Mouse (Mus musculus): ENCODE results near the gene Becn1. TPM values are rescaled to one million over a fixed set of nuclear protein-coding genes. Genes with fewer than 3 reads are reported as not detected.

Becn1 gene
- polyA plus RNA-seq, 1 experiment from 2014 or later, result 140 TPM

GRCm38 (mm10) chr11:101259948-101260825, 41.9 kb downstream of the Becn1 start, which contains the start of gene Wnk4:
Gene Wnk4 (plus strand): TSS chr11:101260567.
- Histone ChIP-seq H3K4me1 (ENCODE audit: control insufficient read depth, insufficient read depth, low read length) (peaks cover 48% of the 10 kb centered on the region), H3K4me3 (ENCODE audit: low read depth, low read length) (peak within 1 kb of the TSS; percentile 58), H3K9me3 (ENCODE audit: control insufficient read depth, low read depth, low read length) (no peaks in the 10 kb centered on the region), H3K36me3 (ENCODE audit: control insufficient read depth, insufficient read depth, low read length) (peaks cover 8% of the 10 kb centered on the region; the same call in 1 of the 2 replicates), H3K27me3 (ENCODE audit: control insufficient read depth, insufficient read depth, low read length) (peaks cover 5% of the 10 kb centered on the region; the same call in 1 of the 2 replicates), H3K4me2 (replicated peaks; ENCODE audit: low read depth, low read length) (peak within 1 kb of the TSS; percentile 98), H3K9ac (replicated peaks; ENCODE audit: low read depth, low read length) (peak within 1 kb of the TSS; percentile 73), H3K27ac (ENCODE audit: low read length) (peak within 1 kb of the TSS; percentile 86)
- 1% methylated on average over 42 of the region's 43 CpGs for WGBS
- peak; percentile 84 for ATAC-seq (ENCODE audit: insufficient number of reproducible peaks, insufficient read depth, low FRiP score, low read depth)

- H3K4me3 ChIP-seq (ENCODE audit: low read depth, low read length), result peak overlapping the region; percentile 58
- peaks cover 46% of the 10 kb centered on the region for H3K4me1 ChIP-seq (ENCODE audit: control insufficient read depth, insufficient read depth, low read length)
- H3K27ac ChIP-seq (ENCODE audit: low read length), result peak overlapping the region; percentile 86
- peaks cover 5% of the 10 kb centered on the region; the same call in 1 of the 2 replicates for H3K27me3 ChIP-seq (ENCODE audit: control insufficient read depth, insufficient read depth, low read length)
- 21% methylated on average over 6 of the region's 6 CpGs for WGBS
- ATAC-seq (ENCODE audit: insufficient number of reproducible peaks, insufficient read depth, low FRiP score, low read depth), result peak; percentile 50
- peaks cover 8% of the 10 kb centered on the region; the same call in 1 of the 2 replicates for H3K36me3 ChIP-seq (ENCODE audit: control insufficient read depth, insufficient read depth, low read length)
- no peak overlapping the region; the same call in 1 of the 2 replicates for H3K9ac ChIP-seq (replicated peaks; ENCODE audit: low read depth, low read length)
- H3K4me2 ChIP-seq (replicated peaks; ENCODE audit: low read depth, low read length), result peak overlapping the region; percentile 98
- no peaks in the 10 kb centered on the region for H3K9me3 ChIP-seq (ENCODE audit: control insufficient read depth, low read depth, low read length)
Measured at GRCm38 (mm10) chr11:101259261-101259712, 42.8 kb downstream of the Becn1 start.

- Histone ChIP-seq H3K4me1 (ENCODE audit: control insufficient read depth, insufficient read depth, low read length) (peaks cover 35% of the 10 kb centered on the region), H3K27me3 (ENCODE audit: control insufficient read depth, insufficient read depth, low read length) (no peaks in the 10 kb centered on the region)
Measured at GRCm38 (mm10) chr11:101255826-101256775, 46.0 kb downstream of the Becn1 start.

GRCm38 (mm10) chr11:101253613-101254389, 48.3 kb downstream of the Becn1 start, which contains the start of gene Vps25:
Gene Vps25 (plus strand): TSS chr11:101253707.
- WGBS, result 1% methylated on average over 40 of the region's 40 CpGs
- no peaks in the 10 kb centered on the region for H3K9me3 ChIP-seq (ENCODE audit: control insufficient read depth, low read depth, low read length)
- peak within 1 kb of the TSS; percentile 94 for H3K27ac ChIP-seq (ENCODE audit: low read length)
- H3K4me3 ChIP-seq (ENCODE audit: low read depth, low read length), result peak within 1 kb of the TSS; percentile 82
- peaks cover 23% of the 10 kb centered on the region for H3K4me1 ChIP-seq (ENCODE audit: control insufficient read depth, insufficient read depth, low read length)
- H3K4me2 ChIP-seq (replicated peaks; ENCODE audit: low read depth, low read length), result peak within 1 kb of the TSS; percentile 96
- H3K36me3 ChIP-seq (ENCODE audit: control insufficient read depth, insufficient read depth, low read length), result peaks cover 8% of the 10 kb centered on the region; the same call in 1 of the 2 replicates
- H3K27me3 ChIP-seq (ENCODE audit: control insufficient read depth, insufficient read depth, low read length), result no peaks in the 10 kb centered on the region
- peak; percentile 80; the same call in 1 of the 2 replicates for ATAC-seq (ENCODE audit: insufficient number of reproducible peaks, insufficient read depth, low FRiP score, low read depth)
- peak within 1 kb of the TSS; percentile 91 for H3K9ac ChIP-seq (replicated peaks; ENCODE audit: low read depth, low read length)

More at GRCm38 (mm10) chr11:101255826-101256775, 46.0 kb downstream of the Becn1 start:
- no peak for ATAC-seq (ENCODE audit: insufficient number of reproducible peaks, insufficient read depth, low FRiP score, low read depth)
- Histone ChIP-seq H3K9me3 (ENCODE audit: control insufficient read depth, low read depth, low read length) (no peaks in the 10 kb centered on the region), H3K9ac (replicated peaks; ENCODE audit: low read depth, low read length) (no peak overlapping the region), H3K27ac (ENCODE audit: low read length) (no peak overlapping the region), H3K4me2 (replicated peaks; ENCODE audit: low read depth, low read length) (no peak overlapping the region), H3K4me3 (ENCODE audit: low read depth, low read length) (no peak overlapping the region), H3K36me3 (ENCODE audit: control insufficient read depth, insufficient read depth, low read length) (peaks cover 8% of the 10 kb centered on the region; the same call in 1 of the 2 replicates)
- WGBS, result 85% methylated on average over 13 of the region's 13 CpGs

DNA sequence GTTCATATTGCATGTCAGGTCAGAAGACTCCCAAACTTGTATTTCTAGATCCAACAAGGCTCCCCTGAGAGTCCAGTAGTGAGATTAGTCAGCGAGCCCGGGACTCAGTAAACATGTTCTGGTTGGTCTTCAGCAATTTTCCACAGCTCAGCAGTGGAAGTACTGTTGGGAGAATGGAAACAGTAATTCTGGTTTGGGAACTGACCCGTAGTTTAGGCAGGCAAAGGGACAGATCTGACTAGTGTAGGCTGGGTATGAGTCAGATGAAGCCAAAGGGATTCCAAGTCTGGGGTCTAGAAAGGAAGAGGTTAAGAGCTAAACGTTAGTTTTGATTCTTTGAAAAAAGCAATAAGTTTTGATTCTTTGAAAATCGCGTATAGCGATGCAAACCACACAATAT, 49.1 kb downstream of the Becn1 start:
- H3K4me1 ChIP-seq (ENCODE audit: control insufficient read depth, insufficient read depth, low read length), result peaks cover 17% of the 10 kb centered on the region
- ATAC-seq (ENCODE audit: insufficient number of reproducible peaks, insufficient read depth, low FRiP score, low read depth), result no peak
- peaks cover 6% of the 10 kb centered on the region; the same call in 1 of the 2 replicates for H3K36me3 ChIP-seq (ENCODE audit: control insufficient read depth, insufficient read depth, low read length)
- no peaks in the 10 kb centered on the region for H3K9me3 ChIP-seq (ENCODE audit: control insufficient read depth, low read depth, low read length)
- peak overlapping the region; percentile 91 for H3K9ac ChIP-seq (replicated peaks; ENCODE audit: low read depth, low read length)
- 5% methylated on average over 7 of the region's 7 CpGs for WGBS
- H3K27ac ChIP-seq (ENCODE audit: low read length), result peak overlapping the region; percentile 94
- peak overlapping the region; percentile 82 for H3K4me3 ChIP-seq (ENCODE audit: low read depth, low read length)
- peak overlapping the region; percentile 96 for H3K4me2 ChIP-seq (replicated peaks; ENCODE audit: low read depth, low read length)
- H3K27me3 ChIP-seq (ENCODE audit: control insufficient read depth, insufficient read depth, low read length), result no peaks in the 10 kb centered on the region

DNA sequence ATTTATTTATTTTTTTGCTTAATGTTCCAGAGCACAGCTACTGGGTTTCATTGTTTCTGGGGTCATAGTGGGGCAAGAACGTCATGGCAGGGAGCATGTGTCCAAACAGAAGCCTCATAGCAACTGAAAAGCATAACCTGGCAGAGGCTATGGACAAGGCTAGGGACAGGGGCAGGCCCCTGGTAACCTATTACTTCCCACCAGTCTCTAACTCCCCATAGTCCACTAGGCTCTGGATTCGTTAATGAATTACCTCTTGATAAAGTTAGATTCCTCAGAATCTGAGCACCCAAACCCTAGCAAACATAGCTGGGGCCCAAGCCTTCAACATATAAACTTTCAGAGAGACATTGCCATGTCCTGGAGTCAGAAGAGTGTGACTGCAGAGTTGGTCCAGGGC, 51.1 kb downstream of the Becn1 start:
- Histone ChIP-seq H3K36me3 (ENCODE audit: control insufficient read depth, insufficient read depth, low read length) (peaks cover under 1% of the 10 kb centered on the region; the same call in 1 of the 2 replicates), H3K27ac (ENCODE audit: low read length) (no peak overlapping the region), H3K9me3 (ENCODE audit: control insufficient read depth, low read depth, low read length) (no peaks in the 10 kb centered on the region), H3K4me3 (ENCODE audit: low read depth, low read length) (no peak overlapping the region), H3K4me1 (ENCODE audit: control insufficient read depth, insufficient read depth, low read length) (peaks cover 16% of the 10 kb centered on the region; the same call in 1 of the 2 replicates), H3K4me2 (replicated peaks; ENCODE audit: low read depth, low read length) (no peak overlapping the region), H3K9ac (replicated peaks; ENCODE audit: low read depth, low read length) (no peak overlapping the region), H3K27me3 (ENCODE audit: control insufficient read depth, insufficient read depth, low read length) (no peaks in the 10 kb centered on the region)
- ATAC-seq (ENCODE audit: insufficient number of reproducible peaks, insufficient read depth, low FRiP score, low read depth), result no peak
- 67% methylated on average over 2 of the region's 2 CpGs for WGBS

DNA sequence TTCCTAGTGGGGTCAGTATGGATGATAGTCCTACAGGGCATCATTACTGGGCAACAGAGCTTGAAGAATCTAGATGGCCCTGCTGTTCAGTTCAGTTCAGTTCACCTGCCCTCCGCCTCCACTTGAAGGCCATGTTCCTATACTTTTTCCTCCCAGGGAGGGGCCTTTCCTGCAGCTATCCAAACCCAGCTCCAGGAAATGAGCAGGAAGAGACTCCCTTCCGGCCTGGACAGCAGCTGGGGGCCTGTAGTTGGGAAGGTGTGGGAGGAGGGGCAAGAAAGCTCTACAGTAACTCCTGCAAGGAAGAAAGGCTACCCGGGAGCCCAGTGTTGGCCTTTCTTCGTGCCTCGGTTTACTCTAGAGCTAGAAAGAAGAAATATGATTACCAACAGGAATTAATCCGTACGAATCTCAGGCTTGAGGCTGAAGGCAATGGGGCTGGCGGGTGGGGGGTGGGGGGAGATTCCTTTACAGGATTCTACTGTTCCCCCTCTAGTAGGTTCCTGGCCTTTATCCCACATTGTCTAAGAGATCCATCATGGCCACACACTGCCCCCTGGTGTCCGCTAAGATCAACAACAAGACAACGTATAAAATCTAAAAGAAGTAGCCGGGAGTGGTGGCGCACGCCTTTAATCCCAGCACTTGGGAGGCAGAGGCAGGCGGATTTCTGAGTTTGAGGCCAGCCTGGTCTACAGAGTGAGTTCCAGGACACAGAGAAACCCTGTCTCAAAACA, 53.7 kb downstream of the Becn1 start:
- WGBS, result 36% methylated on average over 14 of the region's 14 CpGs
- no peak for ATAC-seq (ENCODE audit: insufficient number of reproducible peaks, insufficient read depth, low FRiP score, low read depth)
- H3K4me3 ChIP-seq (ENCODE audit: low read depth, low read length), result no peak overlapping the region

More for the DNA sequence above, 53.7 kb downstream of the Becn1 start:
- Histone ChIP-seq H3K4me1 (ENCODE audit: control insufficient read depth, insufficient read depth, low read length) (peaks cover 15% of the 10 kb centered on the region; the same call in 1 of the 2 replicates), H3K27me3 (ENCODE audit: control insufficient read depth, insufficient read depth, low read length) (no peaks in the 10 kb centered on the region), H3K9ac (replicated peaks; ENCODE audit: low read depth, low read length) (no peak overlapping the region), H3K4me2 (replicated peaks; ENCODE audit: low read depth, low read length) (peak overlapping the region; percentile 7; the same call in 1 of the 2 replicates), H3K27ac (ENCODE audit: low read length) (no peak overlapping the region; the same call in 1 of the 2 replicates), H3K36me3 (ENCODE audit: control insufficient read depth, insufficient read depth, low read length) (no peaks in the 10 kb centered on the region), H3K9me3 (ENCODE audit: control insufficient read depth, low read depth, low read length) (no peaks in the 10 kb centered on the region)
